Mouse (Mus musculus) limb, embryonic 12.5 days (tissue): Measurements from ENCODE around the gene Cxadr. TPM values are rescaled to one million over a fixed set of nuclear protein-coding genes. Genes with fewer than 3 reads are reported as not detected.

Source experiments
- ATAC-seq: fragments of 200-750 bp; cut with Nextera tagmentation; 2 replicates; pipeline ENCODE4 v1.8.0; 2017; ENCODE audit warnings: low read depth, moderate TSS enrichment; ENCODE audit not compliant: insufficient number of reproducible peaks, insufficient read depth, low FRiP score, low TSS enrichment
- H3K27ac ChIP-seq: fragments of 300-500 bp; sonication (generic); 2 replicates; pipeline ENCODE4 v1.5.1; 2016; ENCODE audit warnings: mild to moderate bottlenecking, moderate library complexity
- H3K27me3 ChIP-seq: fragments of 300-500 bp; sonication (generic); 2 replicates; pipeline ENCODE4 v1.6.1; 2016; ENCODE audit warnings: mild to moderate bottlenecking, moderate library complexity
- H3K36me3 ChIP-seq: fragments of 300-500 bp; sonication (generic); 2 replicates; pipeline ENCODE4 v1.6.1; 2016; ENCODE audit warnings: mild to moderate bottlenecking, moderate library complexity
- H3K4me1 ChIP-seq: fragments of 300-500 bp; sonication (generic); replicated peaks from 2 replicates; pipeline ENCODE4 v1.6.1; 2016
- H3K4me2 ChIP-seq: fragments of 300-500 bp; sonication (generic); 2 replicates; pipeline ENCODE4 v1.6.1; 2016; ENCODE audit warnings: mild to moderate bottlenecking, moderate library complexity
- H3K4me3 ChIP-seq: fragments of 300-500 bp; sonication (generic); replicated peaks from 2 replicates; pipeline ENCODE4 v1.5.1; 2016; ENCODE audit warnings: mild to moderate bottlenecking
- H3K9ac ChIP-seq: fragments of 300-500 bp; sonication (generic); replicated peaks from 2 replicates; pipeline ENCODE4 v1.6.1; 2016; ENCODE audit warnings: mild to moderate bottlenecking, moderate library complexity
- H3K9me3 ChIP-seq: fragments of 300-500 bp; sonication (generic); 2 replicates; pipeline ENCODE4 v1.6.1; 2016; ENCODE audit warnings: mild to moderate bottlenecking, moderate library complexity
- WGBS: fragments of 180-500 bp; shearing (Covaris S2); methylation state at CpG from one replicate; pipeline ENCODE4 v1.1.7; 2016; 5-methylcytosine and 5-hydroxymethylcytosine counted together
- polyA plus RNA-seq: library from polyadenylated mRNA; unstranded; fragments of >200 nt; fragmentation: Nextera tagmentation; extraction: Ambion mirVana; gene quantifications from 2 replicates; pipeline ENCODE4 v1.2.1, GENCODE M21; 2016

The Cxadr gene
- 37.8 and 39.0 TPM in 2 replicates for polyA plus RNA-seq

- Histone ChIP-seq H3K4me1 (0 out of 2 replicates have a peak, but pooled peaks cover 5% of the 10 kb centered on the region), H3K27ac (peak within 1 kb of the TSS; percentile 84), H3K36me3 (no peaks in the 10 kb centered on the region), H3K27me3 (no peaks in the 10 kb centered on the region), H3K9ac (peak within 1 kb of the TSS; percentile 84), H3K9me3 (no peaks in the 10 kb centered on the region), H3K4me2 (peak within 1 kb of the TSS; percentile 78), H3K4me3 (peak within 1 kb of the TSS; percentile 91)
- WGBS, result under 1% methylated on average over 34 of the region's 34 CpGs
- peak; percentile 92 for ATAC-seq
Observed at GRCm38 (mm10) chr16:78301183-78301830, at the start of gene Cxadr. Cxadr (plus strand) TSS chr16:78301489.

- ATAC-seq, result no peak
- Histone ChIP-seq H3K9ac (no peak overlapping the region), H3K27ac (no peak overlapping the region), H3K4me2 (no peak overlapping the region), H3K36me3 (no peaks in the 10 kb centered on the region), H3K4me3 (no peak overlapping the region), H3K9me3 (no peaks in the 10 kb centered on the region), H3K27me3 (no peaks in the 10 kb centered on the region), H3K4me1 (peaks cover 15% of the 10 kb centered on the region)
- WGBS, result 73% methylated on average over 4 of the region's 4 CpGs
Observed at GRCm38 (mm10) chr16:78258989-78259388, 42.3 kb upstream of the Cxadr start.

GRCm38 (mm10) chr16:78260070-78260879 lies 41.0 kb upstream of the Cxadr start:
- WGBS, result 72% methylated on average over 10 of the region's 10 CpGs
- no peaks in the 10 kb centered on the region for H3K36me3 ChIP-seq
- H3K9ac ChIP-seq, result no peak overlapping the region

GRCm38 (mm10) chr16:78261520-78261919 lies 39.8 kb upstream of the Cxadr start:
- ATAC-seq, result no peak
- no peak overlapping the region for H3K4me3 ChIP-seq

More at GRCm38 (mm10) chr16:78260070-78260879, 41.0 kb upstream of the Cxadr start:
- H3K27ac ChIP-seq, result no peak overlapping the region
- no peaks in the 10 kb centered on the region for H3K27me3 ChIP-seq
- H3K4me1 ChIP-seq, result peaks cover 16% of the 10 kb centered on the region
- no peak overlapping the region for H3K4me3 ChIP-seq
- no peak overlapping the region for H3K4me2 ChIP-seq
- H3K9me3 ChIP-seq, result no peaks in the 10 kb centered on the region
- ATAC-seq, result no peak

GRCm38 (mm10) chr16:78264442-78265150 lies 36.7 kb upstream of the Cxadr start:
- 20% methylated on average over 16 of the region's 16 CpGs for WGBS
- H3K27ac ChIP-seq, result peak overlapping the region; percentile 45; the same call in 1 of the 2 replicates
- H3K4me2 ChIP-seq, result peak overlapping the region; percentile 67
- H3K9ac ChIP-seq, result peak overlapping the region; percentile 44
- no peaks in the 10 kb centered on the region for H3K36me3 ChIP-seq
- ATAC-seq, result no peak
- H3K4me3 ChIP-seq, result peak overlapping the region; percentile 42
- no peaks in the 10 kb centered on the region for H3K9me3 ChIP-seq
- H3K4me1 ChIP-seq, result peaks cover 22% of the 10 kb centered on the region
- no peaks in the 10 kb centered on the region for H3K27me3 ChIP-seq

More at GRCm38 (mm10) chr16:78261520-78261919, 39.8 kb upstream of the Cxadr start:
- WGBS, result 12% methylated on average over 3 of the region's 3 CpGs
- Histone ChIP-seq H3K27ac (no peak overlapping the region), H3K9ac (no peak overlapping the region), H3K9me3 (no peaks in the 10 kb centered on the region), H3K4me2 (no peak overlapping the region), H3K36me3 (no peaks in the 10 kb centered on the region), H3K27me3 (no peaks in the 10 kb centered on the region), H3K4me1 (peaks cover 25% of the 10 kb centered on the region)

GRCm38 (mm10) chr16:78265151-78265590 lies 36.1 kb upstream of the Cxadr start:
- no peaks in the 10 kb centered on the region for H3K36me3 ChIP-seq
- H3K4me1 ChIP-seq, result peaks cover 22% of the 10 kb centered on the region
- peak overlapping the region; percentile 42 for H3K4me3 ChIP-seq
- whole genome bisulfite sequencing, result 0% methylated on average over 7 of the region's 7 CpGs
- peak; percentile 50; the same call in 1 of the 2 replicates for ATAC-seq
- peak overlapping the region; percentile 67 for H3K4me2 ChIP-seq
- peak overlapping the region; percentile 45; the same call in 1 of the 2 replicates for H3K27ac ChIP-seq
- no peaks in the 10 kb centered on the region for H3K27me3 ChIP-seq
- no peaks in the 10 kb centered on the region for H3K9me3 ChIP-seq
- peak overlapping the region; percentile 44; the same call in 1 of the 2 replicates for H3K9ac ChIP-seq

- WGBS, result 39% methylated on average over 11 of the region's 11 CpGs
- Histone ChIP-seq H3K27me3 (no peaks in the 10 kb centered on the region), H3K4me3 (no peak overlapping the region), H3K9me3 (no peaks in the 10 kb centered on the region), H3K9ac (no peak overlapping the region), H3K27ac (no peak overlapping the region), H3K36me3 (no peaks in the 10 kb centered on the region), H3K4me2 (peak overlapping the region; percentile 67), H3K4me1 (peaks cover 21% of the 10 kb centered on the region)
- 0 out of 2 replicates have a peak, but pooled peaks have one; percentile 2 for ATAC-seq
Observed at GRCm38 (mm10) chr16:78265826-78266225, 35.5 kb upstream of the Cxadr start.

GRCm38 (mm10) chr16:78267453-78267852 lies 33.8 kb upstream of the Cxadr start:
- H3K36me3 ChIP-seq, result no peaks in the 10 kb centered on the region
- no peaks in the 10 kb centered on the region for H3K27me3 ChIP-seq
- no peak overlapping the region for H3K27ac ChIP-seq
- H3K4me2 ChIP-seq, result no peak overlapping the region
- H3K9me3 ChIP-seq, result no peaks in the 10 kb centered on the region
- H3K9ac ChIP-seq, result no peak overlapping the region
- no peak for ATAC-seq
- H3K4me3 ChIP-seq, result no peak overlapping the region
- H3K4me1 ChIP-seq, result peaks cover 10% of the 10 kb centered on the region

- H3K4me2 ChIP-seq, result no peak overlapping the region
- 79% methylated on average over 3 of the region's 3 CpGs for WGBS
- H3K4me3 ChIP-seq, result no peak overlapping the region
- H3K36me3 ChIP-seq, result no peaks in the 10 kb centered on the region
- H3K27ac ChIP-seq, result no peak overlapping the region
- H3K9me3 ChIP-seq, result no peaks in the 10 kb centered on the region
- H3K27me3 ChIP-seq, result no peaks in the 10 kb centered on the region
- ATAC-seq, result no peak
- H3K4me1 ChIP-seq, result peaks cover 10% of the 10 kb centered on the region
- no peak overlapping the region for H3K9ac ChIP-seq
Observed at GRCm38 (mm10) chr16:78268167-78268566, 33.1 kb upstream of the Cxadr start.

- Histone ChIP-seq H3K4me2 (no peak overlapping the region), H3K9me3 (no peaks in the 10 kb centered on the region), H3K4me3 (no peak overlapping the region), H3K4me1 (no peaks in the 10 kb centered on the region), H3K36me3 (no peaks in the 10 kb centered on the region), H3K27ac (no peak overlapping the region), H3K9ac (no peak overlapping the region), H3K27me3 (no peaks in the 10 kb centered on the region)
- 77% methylated on average over 9 of the region's 9 CpGs for WGBS
- ATAC-seq, result no peak
Observed at GRCm38 (mm10) chr16:78274825-78275455, 26.3 kb upstream of the Cxadr start.
